Mouse (Mus musculus): ENCODE measurements at regions not wholly inside any gene's neighbourhood (a gene's known extent, or its start where the extent isn't known, plus 50 kb on each side); places are given as distances from the start of the nearest gene placed in this dataset.

DNA sequence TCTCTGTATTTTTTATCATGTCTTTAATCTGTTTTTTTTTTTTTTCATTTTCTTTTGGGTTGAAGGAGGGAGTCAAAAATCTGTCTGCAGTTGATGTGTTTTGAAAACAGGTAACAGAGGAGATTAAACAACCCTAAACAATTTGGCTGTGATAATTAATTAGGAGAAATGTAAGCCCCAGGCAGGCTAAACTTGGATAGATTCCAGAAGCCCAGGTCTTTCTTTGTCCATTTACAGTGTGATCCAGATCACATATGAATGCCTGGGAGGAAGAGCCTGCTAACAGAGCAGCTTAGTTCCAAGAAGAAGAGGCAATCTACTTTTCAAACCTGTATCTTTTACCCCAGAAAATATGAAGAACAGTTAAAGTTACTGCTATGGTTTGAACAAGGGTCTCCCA is 150.0 kb upstream of the Opcml start:
- no peak for TF ChIP-seq CTCF (IDR thresholded peaks at IDR 0.05; ENCODE audit: control insufficient read depth, insufficient read depth, insufficient read length)
- no peak for TF ChIP-seq USF1 (IDR thresholded peaks at IDR 0.05; ENCODE audit: low read depth)
- TF ChIP-seq MYOD1 (IDR thresholded peaks at IDR 0.05; ENCODE audit: control insufficient read depth, insufficient read length, low read depth): no peak
- no peak for TF ChIP-seq CEBPB (IDR thresholded peaks at IDR 0.05; ENCODE audit: low read depth)
- no peak for TF ChIP-seq FOSL1 (IDR thresholded peaks at IDR 0.05; ENCODE audit: insufficient read depth, low read length, poor library complexity, severe bottlenecking)
- no peak for TF ChIP-seq MYOG (IDR thresholded peaks at IDR 0.05; ENCODE audit: control insufficient read depth, extremely low read depth, insufficient read length)
- Histone ChIP-seq H3ac (ENCODE audit: control insufficient read depth, insufficient read length, low read depth) (no peak overlapping the region), H3K4me3 (ENCODE audit: insufficient read depth, poor library complexity, severe bottlenecking) (no peak overlapping the region), H3K79me2 (ENCODE audit: control insufficient read depth, insufficient read depth) (no peaks in the 10 kb centered on the region), H3K79me3 (ENCODE audit: low read depth) (no peaks in the 10 kb centered on the region), H3K36me3 (ENCODE audit: control insufficient read depth, insufficient read depth) (no peaks in the 10 kb centered on the region), H3K27me3 (ENCODE audit: control insufficient read depth, insufficient read depth, insufficient read length) (no peaks in the 10 kb centered on the region)

DNA sequence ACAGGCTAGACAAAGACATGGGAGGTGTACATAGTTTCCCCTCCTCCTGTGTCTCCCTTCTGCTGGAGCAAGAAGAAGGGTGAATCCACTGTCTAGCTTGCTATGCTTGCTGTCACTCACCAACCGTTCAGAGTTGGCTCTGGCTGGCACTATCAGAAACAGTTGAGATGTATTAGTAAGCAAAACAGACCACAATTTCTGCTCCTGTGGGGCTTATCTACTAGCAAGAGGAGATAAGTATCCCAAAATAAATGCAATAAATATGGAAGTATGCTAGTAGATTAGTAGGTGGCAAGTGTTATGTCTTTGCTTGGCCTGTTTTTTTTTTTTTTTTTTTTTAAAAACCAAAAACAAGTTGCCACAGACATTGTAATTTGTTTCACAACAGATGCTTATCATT is 147.3 kb upstream of the Opcml start:
- Histone ChIP-seq H3ac (ENCODE audit: control insufficient read depth, insufficient read length, low read depth) (no peak overlapping the region), H3K27me3 (ENCODE audit: control insufficient read depth, insufficient read depth, insufficient read length) (no peaks in the 10 kb centered on the region), H3K4me3 (ENCODE audit: insufficient read depth, poor library complexity, severe bottlenecking) (no peak overlapping the region), H3K79me3 (ENCODE audit: low read depth) (no peaks in the 10 kb centered on the region), H3K79me2 (ENCODE audit: control insufficient read depth, insufficient read depth) (no peaks in the 10 kb centered on the region), H3K36me3 (ENCODE audit: control insufficient read depth, insufficient read depth) (no peaks in the 10 kb centered on the region)
- TF ChIP-seq USF1 (IDR thresholded peaks at IDR 0.05; ENCODE audit: low read depth): no peak
- TF ChIP-seq MAX (IDR thresholded peaks at IDR 0.05): no peak
- no peak for TF ChIP-seq FOSL1 (IDR thresholded peaks at IDR 0.05; ENCODE audit: insufficient read depth, low read length, poor library complexity, severe bottlenecking)
- no peak for TF ChIP-seq CTCF (IDR thresholded peaks at IDR 0.05; ENCODE audit: control insufficient read depth, insufficient read depth, insufficient read length)
- no peak for TF ChIP-seq CEBPB (IDR thresholded peaks at IDR 0.05; ENCODE audit: low read depth)
- TF ChIP-seq MYOG (IDR thresholded peaks at IDR 0.05; ENCODE audit: control insufficient read depth, extremely low read depth, insufficient read length): no peak
- TF ChIP-seq MYOD1 (IDR thresholded peaks at IDR 0.05; ENCODE audit: control insufficient read depth, insufficient read length, low read depth): no peak

DNA sequence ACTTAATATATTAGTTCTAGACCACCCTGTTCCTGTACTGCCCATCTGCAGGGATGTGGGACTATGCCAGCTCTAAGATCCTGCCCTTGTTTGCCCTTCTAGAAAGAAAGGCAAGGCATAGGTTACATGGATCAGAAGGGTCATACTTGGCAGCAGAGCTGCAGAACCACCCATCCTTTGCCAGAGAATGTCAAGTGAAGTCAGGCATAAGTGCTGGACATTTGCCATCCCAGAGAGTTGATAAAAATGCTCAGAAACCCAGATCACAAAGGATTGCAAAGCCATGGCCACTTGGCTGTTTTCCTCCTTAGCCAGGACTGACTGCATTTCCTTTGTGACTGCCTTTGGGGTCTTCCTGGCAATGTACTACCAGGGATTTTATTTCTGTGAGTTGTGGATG is 146.7 kb upstream of the Opcml start:
- Histone ChIP-seq H3K36me3 (ENCODE audit: control insufficient read depth, insufficient read depth) (no peaks in the 10 kb centered on the region), H3K27me3 (ENCODE audit: control insufficient read depth, insufficient read depth, insufficient read length) (no peaks in the 10 kb centered on the region), H3K79me2 (ENCODE audit: control insufficient read depth, insufficient read depth) (no peaks in the 10 kb centered on the region), H3K79me3 (ENCODE audit: low read depth) (no peaks in the 10 kb centered on the region), H3K4me3 (ENCODE audit: insufficient read depth, poor library complexity, severe bottlenecking) (no peak overlapping the region), H3ac (ENCODE audit: control insufficient read depth, insufficient read length, low read depth) (no peak overlapping the region)
- no peak for TF ChIP-seq MAX (IDR thresholded peaks at IDR 0.05)
- TF ChIP-seq USF1 (IDR thresholded peaks at IDR 0.05; ENCODE audit: low read depth): no peak
- TF ChIP-seq MYOD1 (IDR thresholded peaks at IDR 0.05; ENCODE audit: control insufficient read depth, insufficient read length, low read depth): no peak
- no peak for TF ChIP-seq CEBPB (IDR thresholded peaks at IDR 0.05; ENCODE audit: low read depth)
- TF ChIP-seq MYOG (IDR thresholded peaks at IDR 0.05; ENCODE audit: control insufficient read depth, extremely low read depth, insufficient read length): no peak
- TF ChIP-seq FOSL1 (IDR thresholded peaks at IDR 0.05; ENCODE audit: insufficient read depth, low read length, poor library complexity, severe bottlenecking): no peak
- no peak for TF ChIP-seq CTCF (IDR thresholded peaks at IDR 0.05; ENCODE audit: control insufficient read depth, insufficient read depth, insufficient read length)

DNA sequence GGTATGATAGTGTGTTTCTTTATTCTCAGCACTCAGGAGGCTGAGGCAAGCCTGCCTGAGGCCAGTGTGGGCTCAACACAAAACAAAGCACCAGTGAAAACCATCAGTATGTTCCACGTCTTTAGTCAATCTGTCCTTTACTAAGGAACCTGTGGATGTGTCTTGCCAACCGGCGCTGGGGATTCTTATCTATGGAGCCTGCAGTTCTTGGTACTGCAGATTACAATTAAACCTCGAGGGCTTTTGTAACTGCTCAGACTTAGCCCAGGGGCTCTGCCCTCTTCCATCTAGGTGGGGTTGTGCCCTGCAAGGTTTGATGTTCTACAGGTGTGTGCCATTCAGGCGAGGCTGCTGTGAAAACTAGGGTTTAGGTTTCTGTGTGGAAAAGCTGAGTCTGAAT is 145.1 kb upstream of the Opcml start:
- no peak overlapping the region for H3K4me3 ChIP-seq (ENCODE audit: insufficient read depth, poor library complexity, severe bottlenecking)
- TF ChIP-seq MYOD1 (IDR thresholded peaks at IDR 0.05; ENCODE audit: control insufficient read depth, insufficient read length, low read depth) (no peak), CEBPB (IDR thresholded peaks at IDR 0.05; ENCODE audit: low read depth) (no peak), FOSL1 (IDR thresholded peaks at IDR 0.05; ENCODE audit: insufficient read depth, low read length, poor library complexity, severe bottlenecking) (no peak), CTCF (IDR thresholded peaks at IDR 0.05; ENCODE audit: control insufficient read depth, insufficient read depth, insufficient read length) (no peak)
- H3K79me3 ChIP-seq (ENCODE audit: low read depth): no peaks in the 10 kb centered on the region
- no peaks in the 10 kb centered on the region for H3K36me3 ChIP-seq (ENCODE audit: control insufficient read depth, insufficient read depth)
- no peaks in the 10 kb centered on the region for H3K27me3 ChIP-seq (ENCODE audit: control insufficient read depth, insufficient read depth, insufficient read length)
- H3ac ChIP-seq (ENCODE audit: control insufficient read depth, insufficient read length, low read depth): no peak overlapping the region
- H3K79me2 ChIP-seq (ENCODE audit: control insufficient read depth, insufficient read depth): no peaks in the 10 kb centered on the region

DNA sequence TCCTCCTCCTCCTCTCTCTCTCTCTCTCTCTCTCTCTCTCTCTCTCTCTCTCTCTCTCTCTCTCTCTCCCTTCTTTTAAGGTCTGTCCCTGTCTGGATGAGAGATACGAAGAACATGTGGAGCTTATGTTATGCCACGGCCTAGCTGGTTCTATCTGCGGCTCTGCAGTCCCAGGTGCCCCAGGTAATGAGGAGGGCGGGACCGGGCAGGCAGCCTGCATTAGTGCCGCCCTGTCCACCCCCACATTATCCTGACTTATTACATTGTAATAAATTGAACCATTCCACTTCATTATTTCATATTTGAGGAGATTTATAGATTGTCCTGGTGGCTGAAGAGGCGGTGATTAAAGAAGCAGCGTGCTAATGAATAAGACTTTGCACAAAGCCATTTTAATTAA is 144.5 kb upstream of the Opcml start:
- H3K79me3 ChIP-seq (ENCODE audit: low read depth): no peaks in the 10 kb centered on the region
- no peak overlapping the region for H3K4me3 ChIP-seq (ENCODE audit: insufficient read depth, poor library complexity, severe bottlenecking)
- H3K36me3 ChIP-seq (ENCODE audit: control insufficient read depth, insufficient read depth): no peaks in the 10 kb centered on the region
- H3K79me2 ChIP-seq (ENCODE audit: control insufficient read depth, insufficient read depth): no peaks in the 10 kb centered on the region
- no peaks in the 10 kb centered on the region for H3K27me3 ChIP-seq (ENCODE audit: control insufficient read depth, insufficient read depth, insufficient read length)
- H3ac ChIP-seq (ENCODE audit: control insufficient read depth, insufficient read length, low read depth): no peak overlapping the region
- TF ChIP-seq MAX (IDR thresholded peaks at IDR 0.05): no peak
- no peak for TF ChIP-seq CTCF (IDR thresholded peaks at IDR 0.05; ENCODE audit: control insufficient read depth, insufficient read depth, insufficient read length)
- no peak for TF ChIP-seq CEBPB (IDR thresholded peaks at IDR 0.05; ENCODE audit: low read depth)
- TF ChIP-seq FOSL1 (IDR thresholded peaks at IDR 0.05; ENCODE audit: insufficient read depth, low read length, poor library complexity, severe bottlenecking): no peak
- no peak for TF ChIP-seq USF1 (IDR thresholded peaks at IDR 0.05; ENCODE audit: low read depth)

DNA sequence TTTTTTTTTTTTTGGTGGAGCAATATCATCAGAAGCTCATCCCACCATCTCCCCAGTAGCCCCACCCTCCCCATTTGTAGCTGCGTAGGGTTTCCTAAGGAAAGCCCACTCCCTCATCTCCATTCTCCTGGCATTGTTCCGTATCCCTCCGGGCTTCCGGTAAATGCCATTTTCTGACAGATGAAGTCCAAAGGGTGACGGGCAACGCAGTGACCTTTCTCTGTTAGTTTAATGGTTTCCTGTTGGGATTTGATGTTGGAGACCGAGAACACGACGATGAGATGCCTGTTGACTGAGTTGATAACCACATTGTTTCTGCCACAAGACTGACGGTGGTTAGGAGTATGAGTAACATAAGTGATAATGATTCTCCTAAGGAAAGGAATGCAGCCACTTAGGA is 143.6 kb upstream of the Opcml start:
- TF ChIP-seq FOSL1 (IDR thresholded peaks at IDR 0.05; ENCODE audit: insufficient read depth, low read length, poor library complexity, severe bottlenecking) (peak; percentile 31), USF1 (IDR thresholded peaks at IDR 0.05; ENCODE audit: low read depth) (no peak)
- no peaks in the 10 kb centered on the region for H3K36me3 ChIP-seq (ENCODE audit: control insufficient read depth, insufficient read depth)
- no peaks in the 10 kb centered on the region for H3K27me3 ChIP-seq (ENCODE audit: control insufficient read depth, insufficient read depth, insufficient read length)
- H3K79me3 ChIP-seq (ENCODE audit: low read depth): no peaks in the 10 kb centered on the region
- H3K79me2 ChIP-seq (ENCODE audit: control insufficient read depth, insufficient read depth): no peaks in the 10 kb centered on the region
- no peak overlapping the region for H3K4me3 ChIP-seq (ENCODE audit: insufficient read depth, poor library complexity, severe bottlenecking)
- no peak overlapping the region for H3ac ChIP-seq (ENCODE audit: control insufficient read depth, insufficient read length, low read depth)
